Mouse (Mus musculus) cerebellum, adult 18-20 months (tissue): ENCODE data around the gene Tnnt2.

Source experiments
- DNase-seq, 2 experiments: peaks; one replicate each; pipeline ENCODE4 v3.0.0; 2021

Gene Tnnt2

DNA sequence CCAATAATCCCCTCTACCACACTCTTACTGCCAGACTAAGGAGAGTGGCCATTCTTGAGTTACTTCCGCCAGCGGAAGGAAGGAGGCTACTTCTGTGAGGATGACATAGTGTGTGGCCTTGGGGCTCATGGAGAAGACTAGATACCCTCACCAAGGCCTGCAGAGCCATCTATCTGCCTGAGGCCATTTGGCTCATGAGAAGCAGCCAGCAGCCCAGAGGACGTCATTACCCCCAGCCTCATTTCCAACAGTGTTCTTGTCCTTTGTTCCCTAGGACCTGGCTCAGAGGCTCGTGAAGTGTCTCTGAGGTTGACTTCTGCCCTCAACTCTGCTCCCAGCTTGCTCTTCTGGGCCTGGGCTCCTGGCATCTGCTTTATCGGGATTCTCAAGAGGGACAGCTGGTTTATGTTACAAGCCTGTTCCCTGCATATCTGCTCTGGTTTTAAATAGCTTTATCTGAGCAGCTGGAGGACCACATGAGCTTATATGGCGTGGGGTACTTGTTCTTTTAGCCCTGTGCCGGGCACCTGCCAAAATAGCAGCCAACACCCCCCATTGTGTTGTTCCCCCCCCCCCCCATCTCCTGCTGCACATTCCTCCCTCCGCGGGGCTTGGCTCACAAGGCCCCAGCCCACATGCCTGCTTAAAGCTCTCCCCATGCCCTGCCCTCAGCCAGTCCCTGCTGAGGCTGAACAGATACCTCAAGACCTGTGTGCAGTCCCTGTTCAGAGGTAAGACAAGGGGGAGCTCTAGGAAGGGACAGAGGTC, at the start of gene Tnnt2:
TSS of gene Tnnt2 (plus strand) at position 639 of the 768 bp plus-strand sequence.
- DNase-seq, result no peak

DNA sequence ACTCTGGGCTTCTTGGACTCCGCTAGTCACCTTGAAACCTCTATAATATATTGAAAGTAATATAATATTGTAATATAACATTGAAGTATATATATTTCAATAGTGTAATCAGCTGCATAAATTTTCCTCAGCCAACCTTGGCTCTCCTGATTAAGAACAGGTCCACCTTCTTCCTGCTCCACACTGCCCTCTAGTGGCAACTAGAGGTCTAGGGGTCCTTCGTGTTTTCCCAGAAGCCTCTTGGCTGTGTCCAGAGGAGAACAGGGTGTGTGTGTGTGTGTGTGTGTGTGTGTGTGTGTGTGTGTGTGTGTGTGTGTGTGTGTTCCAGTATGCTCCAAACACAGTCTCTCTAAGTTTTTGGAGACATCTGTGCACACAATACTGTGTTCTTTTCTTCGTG, 48.4 kb upstream of the Tnnt2 start:
- peak; percentile 32 to 49 for DNase-seq

GRCm38 (mm10) chr1:135788708-135789107, 47.4 kb upstream of the Tnnt2 start:
- DNase-seq, result no peak

DNA sequence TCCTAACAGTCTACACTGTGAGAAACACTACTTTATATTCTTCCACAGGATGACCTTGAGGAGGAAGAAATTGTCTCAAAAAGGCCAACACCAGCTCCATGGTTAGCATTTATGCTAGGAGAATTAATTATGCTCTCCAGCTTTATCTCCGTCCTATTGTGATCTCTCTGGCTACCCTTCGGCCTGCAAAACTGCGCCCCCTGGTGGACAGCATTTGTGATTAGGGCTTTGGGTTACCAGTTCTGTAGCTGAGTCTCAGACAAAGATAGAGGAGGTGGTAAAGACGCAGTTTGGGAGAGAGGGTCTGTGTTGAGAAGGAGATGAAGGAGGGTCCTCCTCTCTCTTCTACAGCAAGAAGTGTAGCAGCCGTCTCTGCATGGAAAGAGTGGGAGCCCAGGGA, 46.3 kb upstream of the Tnnt2 start:
- peak; percentile 50 to 62 for DNase-seq

DNA sequence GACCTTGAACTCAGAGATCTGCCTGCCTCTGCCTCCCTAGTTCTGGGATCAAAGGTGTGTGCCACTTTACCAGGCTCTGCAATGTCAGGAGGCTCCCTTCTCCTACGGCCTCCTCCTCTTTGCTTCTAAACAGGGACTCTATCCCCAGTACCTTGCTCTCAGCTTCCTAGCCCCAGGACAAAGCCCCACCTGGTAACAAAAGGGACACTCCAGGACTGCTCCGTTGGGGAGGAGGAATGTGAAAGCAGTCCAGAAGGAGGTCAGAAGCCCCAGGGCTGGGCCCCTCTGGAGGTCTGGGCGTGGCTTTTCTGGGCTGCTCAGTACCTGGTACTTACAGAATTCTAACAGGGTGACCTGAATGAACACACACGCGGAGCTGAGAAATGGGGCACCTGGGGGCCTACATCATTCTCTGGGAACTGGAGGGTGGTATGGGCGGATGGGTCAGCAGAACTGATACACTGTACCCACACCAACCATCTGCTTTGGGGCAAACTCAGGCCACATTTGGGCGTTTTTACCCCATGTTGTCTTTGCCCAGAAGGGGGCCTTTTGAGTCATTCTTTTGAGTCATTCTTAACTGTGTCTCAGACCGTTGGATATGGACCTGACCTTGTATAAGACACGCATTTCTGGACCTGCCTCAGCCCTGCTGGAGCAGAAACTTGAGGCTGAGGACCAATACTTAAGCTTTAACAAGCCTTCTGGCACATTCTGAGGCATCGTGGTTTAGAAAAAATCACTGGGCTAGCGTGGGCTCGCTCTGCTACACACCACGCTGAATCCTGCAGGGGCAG, 43.8 kb upstream of the Tnnt2 start:
- DNase-seq, result no peak

GRCm38 (mm10) chr1:135793370-135794215, 42.6 kb upstream of the Tnnt2 start:
- no peak for DNase-seq

DNA sequence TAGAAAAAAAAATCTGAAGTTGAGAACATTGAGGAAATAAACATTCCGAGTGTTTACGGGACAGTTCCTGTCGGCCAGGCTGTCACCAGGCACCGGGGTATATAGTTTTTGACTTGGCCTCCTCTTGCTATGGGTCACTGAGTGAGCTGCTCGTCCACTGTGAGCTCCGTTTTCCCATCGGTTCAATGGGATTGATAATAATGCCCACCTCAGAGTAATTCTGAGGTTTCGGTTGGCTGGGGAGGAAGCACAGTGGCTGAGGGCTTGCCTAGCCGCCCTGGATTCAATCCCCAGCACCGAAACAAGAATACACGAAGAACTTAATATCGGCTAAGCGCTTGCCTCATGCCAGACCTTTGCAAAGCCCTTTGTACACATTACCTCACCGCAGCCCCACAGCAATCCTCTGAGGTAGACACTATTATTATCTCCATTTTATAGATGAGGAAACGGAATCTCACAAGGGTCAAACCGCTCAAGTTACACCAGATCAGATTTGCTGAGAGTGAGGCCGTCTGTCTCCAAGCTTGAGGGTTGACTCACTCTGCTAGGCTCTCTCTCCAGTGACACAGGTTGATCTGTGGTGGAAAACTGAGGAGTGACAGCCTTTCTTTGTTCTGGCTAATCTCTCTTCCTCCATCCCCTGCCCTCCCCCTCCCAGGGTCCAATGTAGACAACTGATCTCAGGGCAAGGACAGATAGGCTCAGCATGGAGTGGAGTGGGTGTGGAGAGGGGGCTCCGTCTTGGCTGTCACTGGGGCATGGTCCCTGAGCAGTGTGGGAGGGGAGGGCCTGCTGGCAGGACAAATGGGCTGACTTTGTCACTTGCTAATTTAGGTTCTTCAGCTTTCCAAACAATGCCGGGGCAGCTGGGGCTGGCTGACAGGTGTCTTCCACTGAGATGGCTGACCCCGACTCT, 41.7 kb upstream of the Tnnt2 start:
- DNase-seq, result no peak

GRCm38 (mm10) chr1:135798492-135798891, 37.7 kb upstream of the Tnnt2 start:
- DNase-seq, result no peak

DNA sequence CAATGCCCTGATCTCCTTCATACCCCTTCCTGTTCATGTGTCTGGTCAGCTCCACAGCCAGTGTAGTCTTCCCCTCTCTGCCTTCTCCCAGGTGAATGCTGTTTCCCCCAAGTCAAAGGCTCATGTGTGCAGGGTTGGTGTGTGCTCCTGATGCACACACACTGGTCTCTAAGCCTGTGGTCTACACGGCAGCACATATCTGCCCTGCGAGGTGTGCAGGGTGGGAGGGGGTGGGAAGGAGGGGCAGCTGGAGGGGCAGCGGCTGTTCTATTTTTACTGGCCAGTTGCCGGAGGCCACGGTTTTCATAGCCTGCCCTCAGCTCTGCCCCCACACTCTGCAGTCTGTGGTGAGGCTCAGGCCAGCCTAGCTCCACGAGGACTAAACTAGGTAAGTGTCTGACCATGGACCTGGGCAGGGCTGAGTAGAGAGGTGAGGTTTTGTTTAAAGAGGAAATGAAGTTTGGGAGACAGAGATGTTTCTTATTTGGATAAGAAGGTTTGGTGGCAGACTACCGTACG, 37.0 kb upstream of the Tnnt2 start:
- DNase-seq, result no peak

GRCm38 (mm10) chr1:135800192-135800950, 35.8 kb upstream of the Tnnt2 start:
- no peak for DNase-seq

- no peak for DNase-seq
Measured at GRCm38 (mm10) chr1:135807546-135807945, 28.6 kb upstream of the Tnnt2 start.

DNA sequence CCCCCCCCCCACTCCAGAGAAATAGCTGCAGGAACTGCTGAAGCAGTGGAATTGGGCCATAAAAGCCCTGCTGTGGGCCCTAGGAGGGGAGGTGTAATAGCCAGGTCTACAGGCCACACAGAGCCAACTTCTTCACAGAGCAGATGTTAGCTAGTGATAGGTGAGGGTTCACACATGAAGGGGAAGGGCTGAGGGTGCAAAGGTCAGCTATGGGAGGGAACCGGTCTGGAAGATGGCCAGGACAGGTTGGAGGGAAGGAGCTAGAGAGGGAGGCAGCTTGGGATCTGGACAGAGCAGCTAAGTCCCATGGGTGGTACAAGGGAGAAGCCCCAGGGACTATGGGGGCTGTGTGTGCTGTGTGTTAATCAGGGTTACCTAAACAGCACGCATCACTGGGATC, 26.0 kb upstream of the Tnnt2 start:
- no peak for DNase-seq

DNA sequence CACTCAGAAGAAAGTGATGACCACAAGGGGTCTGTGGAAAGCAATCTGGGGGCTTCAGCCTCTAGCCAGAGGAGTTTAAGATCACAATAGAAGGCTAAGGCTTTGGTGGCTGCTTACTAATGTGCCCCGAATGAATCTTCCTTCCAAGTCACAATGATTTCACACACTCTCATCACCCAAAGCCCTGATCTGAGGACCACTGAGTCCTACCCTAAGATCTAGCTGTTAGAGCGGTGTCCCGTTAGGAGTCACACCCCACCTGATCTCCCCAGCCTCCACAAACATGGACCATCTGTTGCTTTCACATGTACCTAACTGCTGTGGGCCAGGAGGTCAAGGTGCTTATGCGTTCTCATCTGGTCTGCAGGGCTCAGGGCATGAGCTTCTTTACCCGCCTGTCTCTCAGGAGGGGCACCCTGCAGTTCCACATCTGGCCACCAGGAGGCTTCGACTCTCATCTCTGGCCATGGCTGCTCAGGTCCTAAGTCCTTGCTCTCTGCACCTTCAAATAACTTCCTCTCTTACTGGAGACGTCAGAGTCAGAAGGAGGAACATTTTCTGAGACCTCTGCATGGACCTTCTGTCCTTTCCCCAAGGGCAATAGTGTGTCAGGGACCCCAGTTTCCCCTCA, 25.0 kb upstream of the Tnnt2 start:
- DNase-seq, result peak; percentile 71 to 76

- no peak for DNase-seq
Measured at GRCm38 (mm10) chr1:135812205-135812604, 23.9 kb upstream of the Tnnt2 start.

DNA sequence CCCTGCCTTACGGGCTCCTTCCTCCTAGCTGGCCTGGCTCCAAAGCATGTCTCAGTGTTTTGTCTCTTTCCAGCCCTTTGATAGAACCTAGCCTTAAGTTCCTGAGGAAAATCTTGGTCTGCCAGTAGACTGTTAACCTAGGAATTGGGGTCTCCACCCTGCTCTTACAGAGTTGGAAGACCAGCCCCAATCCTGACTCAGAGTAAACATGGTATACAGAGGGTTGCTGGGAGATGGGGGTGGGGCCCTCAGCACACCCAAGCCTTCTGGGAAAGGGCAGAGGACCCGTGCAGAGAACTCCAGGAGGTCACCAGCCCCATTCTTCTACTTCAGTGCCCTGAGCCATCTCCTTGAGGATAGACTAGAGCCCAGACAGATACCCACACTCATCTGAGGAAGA, 23.5 kb upstream of the Tnnt2 start:
- no peak for DNase-seq

GRCm38 (mm10) chr1:135813071-135813470, 23.1 kb upstream of the Tnnt2 start:
- no peak for DNase-seq

DNA sequence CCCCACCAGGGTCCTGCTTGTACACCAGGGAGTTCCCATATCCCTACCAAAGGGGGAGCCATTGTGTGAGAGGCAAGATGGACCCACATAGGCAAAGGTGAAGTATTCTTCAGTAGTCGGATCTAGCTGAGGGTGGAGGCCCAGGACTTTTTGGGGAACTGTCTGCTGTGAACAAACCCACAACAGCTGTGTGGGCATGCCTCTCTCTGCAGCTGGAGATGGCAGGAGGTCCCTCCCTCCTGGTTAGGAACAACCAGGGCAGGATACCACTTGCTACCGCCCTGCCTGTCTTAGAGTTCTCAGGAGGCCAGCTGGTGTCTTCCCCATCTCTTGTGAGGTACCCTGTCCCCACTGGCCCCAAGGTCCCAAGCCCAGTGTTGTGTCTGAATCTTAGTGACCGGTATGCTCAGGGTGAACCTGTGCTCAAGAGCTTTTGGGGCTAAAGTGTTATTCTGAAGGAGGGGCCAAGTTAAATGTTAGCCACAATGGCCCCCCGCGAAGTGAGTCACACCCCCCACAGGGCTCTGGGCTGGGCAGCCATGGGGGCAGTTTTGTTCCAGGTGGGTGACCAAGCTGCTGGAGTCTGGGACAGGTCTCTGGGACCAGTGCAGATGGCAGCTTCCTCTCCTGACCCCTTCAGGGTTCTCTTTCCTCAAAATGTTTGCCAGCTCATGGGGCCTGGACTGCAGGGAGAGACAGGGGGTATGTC, 22.3 kb upstream of the Tnnt2 start:
- DNase-seq, result no peak

DNA sequence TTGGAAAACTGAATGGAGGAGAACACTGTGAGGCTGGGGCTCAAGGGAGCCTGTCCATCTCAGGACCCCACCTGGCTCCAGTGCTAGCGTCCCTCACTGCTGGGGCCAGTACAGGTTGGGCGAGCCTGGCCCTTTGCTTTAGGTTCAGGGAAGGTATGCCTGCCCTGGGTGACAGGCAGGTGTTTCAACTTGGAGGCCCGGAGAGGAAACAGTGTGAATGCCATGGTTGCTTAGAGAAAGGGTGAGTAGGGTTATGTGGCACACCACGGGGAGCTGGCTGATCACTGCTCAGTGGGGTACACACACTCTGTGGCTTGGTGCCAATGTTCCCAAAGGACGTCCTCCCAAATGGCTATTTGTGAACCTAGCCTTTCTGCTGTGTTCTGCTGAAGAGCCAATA, 21.6 kb upstream of the Tnnt2 start:
- DNase-seq, result no peak

DNA sequence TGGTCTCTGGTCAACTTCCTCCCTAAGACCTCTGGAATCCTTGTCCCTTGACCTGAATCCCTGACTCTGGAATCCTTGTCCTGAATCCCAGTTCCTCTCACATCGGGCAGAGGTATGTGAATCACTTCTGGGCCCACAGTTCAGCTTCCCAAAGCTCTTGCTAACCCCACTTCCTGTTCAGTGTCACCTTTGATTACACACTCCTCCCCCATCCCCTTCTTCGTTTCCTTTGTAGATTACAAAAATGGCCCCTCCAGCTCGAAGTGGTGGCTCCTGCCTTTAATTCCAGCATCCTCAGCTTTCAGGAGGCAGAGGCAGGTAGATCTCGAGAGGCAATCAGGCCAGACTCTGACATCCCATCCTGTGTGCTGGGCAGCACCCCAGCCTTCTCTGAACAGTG, 18.6 kb upstream of the Tnnt2 start:
- DNase-seq, result no peak

GRCm38 (mm10) chr1:135818481-135819086, 17.6 kb upstream of the Tnnt2 start, which contains the start of gene Lad1:
Lad1 (plus strand) TSS chr1:135818598.
- peak in 1 of 2 experiments; percentile 19 for DNase-seq
